19 mouse cellular contexts compared by ENCODE assay signal in genomic region chr8:10499846-10500245, GRCm38 (mm10).
DNase-seq lines count a peak whose midpoint lies in the region; ATAC-seq lines count a peak whose summit lies in the region.
"Had no signal": no experiment of that assay in that cellular context is flagged by ENCODE, and none has a peak within 500 bp of the region (broad histone marks: within the 10 kb centered on the region; RNA-seq: fewer than 3 reads in every experiment).

No protein-coding gene starts in this region.

- no peak overlapping the region for H3K4me3 ChIP-seq in midbrain, embryonic 10.5 days
- no peak overlapping the region for H3K4me3 ChIP-seq in midbrain, embryonic 16.5 days (ENCODE audit: low read depth, low read length)
- H3K4me3 ChIP-seq: embryonic facial prominence, embryonic 13.5 days; limb, embryonic 15.5 days; liver, embryonic 15.5 days had no signal

- 21% methylated on average over 8 of the region's 8 CpGs for WGBS in midbrain, embryonic 10.5 days
- 19% methylated on average over 8 of the region's 8 CpGs for WGBS in midbrain, embryonic 16.5 days

- no peaks in the 10 kb centered on the region; the same call in 1 of the 2 replicates for H3K36me3 ChIP-seq in midbrain, embryonic 10.5 days
- peaks cover 5% of the 10 kb centered on the region; the same call in 1 of the 2 replicates for H3K36me3 ChIP-seq in midbrain, embryonic 16.5 days (ENCODE audit: control insufficient read depth, insufficient read depth, low read length)
- H3K36me3 ChIP-seq: embryonic facial prominence, embryonic 13.5 days; limb, embryonic 15.5 days; liver, embryonic 15.5 days had no signal

- no peak overlapping the region for H3K4me2 ChIP-seq in midbrain, embryonic 16.5 days (ENCODE audit: low read length)
- H3K4me2 ChIP-seq: embryonic facial prominence, embryonic 13.5 days; heart, embryonic 11.5 days; limb, embryonic 15.5 days; liver, embryonic 15.5 days had no signal

- no peaks in the 10 kb centered on the region for H3K27me3 ChIP-seq in midbrain, embryonic 10.5 days (ENCODE audit: low read depth, poor library complexity, severe bottlenecking)
- H3K27me3 ChIP-seq in midbrain, embryonic 16.5 days (ENCODE audit: control insufficient read depth, insufficient read depth, low read depth, low read length): no peaks in the 10 kb centered on the region
- H3K27me3 ChIP-seq: CH12.LX; embryonic facial prominence, embryonic 13.5 days; limb, embryonic 15.5 days; liver, embryonic 15.5 days had no signal

- H3K4me1 ChIP-seq in midbrain, embryonic 10.5 days: peaks cover 5% of the 10 kb centered on the region
- H3K4me1 ChIP-seq in midbrain, embryonic 16.5 days (ENCODE audit: control insufficient read depth, insufficient read depth, low read length): no peaks in the 10 kb centered on the region; the same call in 1 of the 2 replicates
- H3K4me1 ChIP-seq: limb, embryonic 15.5 days; liver, embryonic 15.5 days had no signal

- peak overlapping the region; percentile 50; the same call in 1 of the 2 replicates for H3K27ac ChIP-seq in midbrain, embryonic 10.5 days (replicated peaks)
- no peak overlapping the region for H3K27ac ChIP-seq in midbrain, embryonic 16.5 days (ENCODE audit: low read length)
- H3K27ac ChIP-seq: embryonic facial prominence, embryonic 13.5 days; kidney, postnatal 0 days; limb, embryonic 15.5 days; liver, embryonic 15.5 days had no signal

- DNase-seq in adrenal gland, adult (ENCODE audit: inconsistent age in 2 of 2, low spot score in 1 of 2): peak; percentile 24 to 72
- DNase-seq in adrenal gland, postnatal 4 days (ENCODE audit: low spot score in 2 of 2): no peak
- DNase-seq in midbrain, embryonic 10.5 days (ENCODE audit: low spot score): no peak
- DNase-seq in embryo, embryonic 9.5 days (ENCODE audit: extremely low spot score): peak; percentile 14
- DNase-seq in cerebellum, adult 9-10 months: no peak
- no peak for DNase-seq in frontal cortex, postnatal 10 days (ENCODE audit: low spot score in 2 of 2)
- no peak for DNase-seq in gastrocnemius, postnatal 25 days
- DNase-seq: cerebellum, adult 2 months; heart, postnatal 10 days; kidney, adult 11 months; right cerebral cortex, adult 18-20 months had no signal

- no peaks in the 10 kb centered on the region for H3K9me3 ChIP-seq in midbrain, embryonic 10.5 days (replicated peaks)
- H3K9me3 ChIP-seq in midbrain, embryonic 16.5 days (replicated peaks; ENCODE audit: control insufficient read depth, low read length, poor library complexity, severe bottlenecking): no peaks in the 10 kb centered on the region
- H3K9me3 ChIP-seq: embryonic facial prominence, embryonic 13.5 days; limb, embryonic 15.5 days; liver, embryonic 15.5 days had no signal

- ATAC-seq in midbrain, embryonic 16.5 days: no peak
- ATAC-seq: forebrain, embryonic 16.5 days had no signal

- no peak overlapping the region for H3K9ac ChIP-seq in midbrain, embryonic 16.5 days (ENCODE audit: low read depth, low read length)
- H3K9ac ChIP-seq: embryonic facial prominence, embryonic 13.5 days; limb, embryonic 15.5 days; liver, embryonic 15.5 days had no signal

Comparison
In these comparisons a context has a peak if more than half of its experiments do, and no peak if none do; other contexts are left out.
1. DNase-seq: peak in adrenal gland, adult (2 of 2) and embryo, embryonic 9.5 days (single experiment); none in adrenal gland, postnatal 4 days (0 of 2), midbrain, embryonic 10.5 days (single experiment), cerebellum, adult 9-10 months (single experiment), frontal cortex, postnatal 10 days (0 of 2) and gastrocnemius, postnatal 25 days (single experiment).